Mouse (Mus musculus) myocyte (in vitro differentiated cells): ENCODE measurements at regions not wholly inside any gene's neighbourhood (a gene's known extent, or its start where the extent isn't known, plus 50 kb on each side); places are given as distances from the start of the nearest gene placed in this dataset.

ENCODE experiments used
- H3K27me3 ChIP-seq: one replicate; pipeline ENCODE4 v1.6.1; 2011; ENCODE audit not compliant: control insufficient read depth, insufficient read depth, insufficient read length
- H3K36me3 ChIP-seq: one replicate; pipeline ENCODE4 v1.6.1; 2011; ENCODE audit not compliant: control insufficient read depth, insufficient read depth
- H3K4me2 ChIP-seq: one replicate; pipeline ENCODE4 v1.6.1; 2011; ENCODE audit warnings: low read depth, control low read depth
- H3K4me3 ChIP-seq: one replicate; pipeline ENCODE4 v1.5.1; 2011; ENCODE audit warnings: mild to moderate bottlenecking, control low read depth, moderate library complexity
- H3K79me2 ChIP-seq: one replicate; pipeline ENCODE4 v1.6.1; 2011; ENCODE audit not compliant: control insufficient read depth, insufficient read depth
- H3ac ChIP-seq: one replicate; pipeline ENCODE4 v1.6.1; 2011; ENCODE audit not compliant: control insufficient read depth, insufficient read length
- CEBPB ChIP-seq: IDR thresholded peaks from 2 replicates; pipeline ENCODE4 v1.6.1; 2011; ENCODE audit warnings: mild to moderate bottlenecking, moderate library complexity; ENCODE audit not compliant: poor library complexity, insufficient read depth, severe bottlenecking
- E2F4 ChIP-seq: IDR thresholded peaks from one replicate; pipeline ENCODE4 v1.6.1; 2011; ENCODE audit warnings: mild to moderate bottlenecking, control low read depth, moderate library complexity; ENCODE audit not compliant: insufficient read depth
- MAX ChIP-seq: IDR thresholded peaks from one replicate; pipeline ENCODE4 v1.6.1; 2011; ENCODE audit warnings: low read depth, mild to moderate bottlenecking, control low read depth
- MYOD1 ChIP-seq, 3 experiments: IDR thresholded peaks; one replicate each; pipeline ENCODE4 v1.6.1; 2011; ENCODE audit warnings: control low read depth in 2 of 3, low read depth in 2 of 3, mild to moderate bottlenecking in 2 of 3, moderate library complexity in 1 of 3; ENCODE audit not compliant: insufficient read length in 2 of 3, control insufficient read depth in 1 of 3
- MYOG ChIP-seq, 3 experiments: IDR thresholded peaks; one replicate each; pipeline ENCODE4 v1.6.1; 2011; ENCODE audit warnings: control low read depth in 2 of 3, low read depth in 2 of 3, mild to moderate bottlenecking in 2 of 3; ENCODE audit not compliant: insufficient read length in 2 of 3, control insufficient read depth in 1 of 3, insufficient read depth in 1 of 3
- POLR2A ChIP-seq: IDR thresholded peaks from one replicate; pipeline ENCODE4 v1.6.1; 2011; ENCODE audit warnings: low read depth, mild to moderate bottlenecking, control low read depth, moderate library complexity; ENCODE audit not compliant: insufficient read length
- POLR2AphosphoS2 ChIP-seq: IDR thresholded peaks from one replicate; pipeline ENCODE4 v1.6.1; 2011; ENCODE audit warnings: low read depth, control low read depth; ENCODE audit not compliant: insufficient read length
- REST ChIP-seq: IDR thresholded peaks from one replicate; pipeline ENCODE4 v1.6.1; 2011; ENCODE audit warnings: mild to moderate bottlenecking, control low read depth, moderate library complexity; ENCODE audit not compliant: insufficient read depth, insufficient read length
- SRF ChIP-seq: IDR thresholded peaks from one replicate; pipeline ENCODE4 v1.6.1; 2011; ENCODE audit warnings: low read depth; ENCODE audit not compliant: control insufficient read depth, insufficient read length
- TCF12 ChIP-seq: IDR thresholded peaks from one replicate; pipeline ENCODE4 v1.6.1; 2011; ENCODE audit warnings: mild to moderate bottlenecking, control low read depth; ENCODE audit not compliant: poor library complexity, insufficient read depth, severe bottlenecking
- TCF3 ChIP-seq: IDR thresholded peaks from one replicate; pipeline ENCODE4 v1.6.1; 2011; ENCODE audit warnings: low read depth, control low read depth; ENCODE audit not compliant: insufficient read length
- USF1 ChIP-seq: IDR thresholded peaks from one replicate; pipeline ENCODE4 v1.6.1; 2011; ENCODE audit warnings: low read depth, mild to moderate bottlenecking, control low read depth, moderate library complexity

DNA sequence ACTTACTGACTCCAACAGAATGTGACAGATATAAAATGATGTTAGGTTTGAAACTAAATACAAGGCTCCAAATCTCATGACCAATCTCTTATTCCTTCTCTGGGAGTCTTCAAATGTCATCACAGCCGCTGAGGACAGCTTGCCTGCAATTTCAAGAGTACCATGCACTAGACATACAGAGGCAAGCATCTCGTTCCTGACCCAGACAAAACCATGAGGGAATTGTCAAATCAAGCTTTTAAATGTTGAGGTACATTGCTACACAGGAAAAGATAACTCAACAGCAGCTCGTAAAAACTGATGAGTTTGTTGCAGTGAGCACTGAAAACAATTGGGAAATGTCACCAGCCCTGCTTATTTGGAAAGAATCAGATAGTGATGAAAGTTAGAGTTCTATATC is 397.0 kb downstream of the Rapgef2 start:
- H3K36me3 ChIP-seq: no peaks in the 10 kb centered on the region
- H3ac ChIP-seq: no peak overlapping the region
- no peaks in the 10 kb centered on the region for H3K79me2 ChIP-seq
- no peak overlapping the region for H3K4me2 ChIP-seq
- H3K27me3 ChIP-seq: no peaks in the 10 kb centered on the region
- no peak for TF ChIP-seq MYOG (IDR thresholded peaks at IDR 0.05; ENCODE audit: control insufficient read depth in 1 of 3, insufficient read depth in 1 of 3, insufficient read length in 2 of 3, low read depth in 2 of 3)
- no peak for TF ChIP-seq CEBPB
- no peak for TF ChIP-seq USF1
- TF ChIP-seq POLR2AphosphoS2: no peak
- TF ChIP-seq SRF: no peak
- TF ChIP-seq TCF12: no peak
- TF ChIP-seq E2F4: no peak
- no peak for TF ChIP-seq POLR2A
- TF ChIP-seq TCF3: no peak
- TF ChIP-seq REST: no peak
- TF ChIP-seq MYOD1 (IDR thresholded peaks at IDR 0.05; ENCODE audit: control insufficient read depth in 1 of 3, insufficient read length in 2 of 3, low read depth in 2 of 3): no peak
- no peak for TF ChIP-seq MAX
- H3K4me3 ChIP-seq: no peak overlapping the region

DNA sequence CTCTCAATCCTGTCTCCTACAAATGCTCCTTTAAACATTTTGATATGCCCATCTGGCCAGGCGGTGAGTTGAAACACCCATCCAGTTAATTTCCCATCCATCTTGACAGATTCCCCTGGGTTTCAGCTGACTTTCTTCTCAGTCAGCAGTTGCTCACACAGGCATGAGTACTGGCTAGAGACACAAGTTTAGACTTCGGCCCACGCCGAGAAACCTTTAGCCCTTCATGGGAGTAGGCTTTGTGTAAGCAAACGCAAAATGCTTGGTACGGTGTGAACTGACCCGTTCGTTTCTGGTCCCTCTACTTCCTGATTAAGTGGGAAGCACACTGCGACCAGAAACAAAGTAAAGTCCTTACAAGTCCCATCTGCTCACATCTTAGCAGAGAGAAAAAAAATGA is 401.6 kb downstream of the Rapgef2 start:
- Histone ChIP-seq H3K4me2 (no peak overlapping the region), H3K27me3 (no peaks in the 10 kb centered on the region)

DNA sequence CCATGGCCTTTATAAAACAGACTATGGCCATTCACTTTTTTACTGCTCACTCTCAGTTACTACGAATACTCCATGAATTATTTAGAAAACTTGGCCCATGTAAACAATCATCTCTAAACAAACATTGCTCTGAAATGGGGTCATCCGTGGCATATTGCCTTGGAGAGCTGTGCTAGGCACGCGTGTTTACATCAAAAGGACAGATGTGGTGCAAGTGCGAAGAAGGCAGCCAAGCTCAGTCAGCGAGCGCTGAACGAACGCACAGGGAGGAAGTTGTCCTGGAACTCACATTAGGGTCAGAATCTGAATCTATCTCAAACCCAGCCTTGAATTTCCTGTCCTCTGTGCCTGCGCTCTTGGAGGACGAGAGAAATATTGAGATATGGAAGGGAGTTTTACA is 402.3 kb downstream of the Rapgef2 start:
- Histone ChIP-seq H3K4me2 (no peak overlapping the region), H3ac (no peak overlapping the region), H3K4me3 (no peak overlapping the region), H3K36me3 (no peaks in the 10 kb centered on the region), H3K79me2 (no peaks in the 10 kb centered on the region), H3K27me3 (no peaks in the 10 kb centered on the region)
- no peak for TF ChIP-seq TCF3
- no peak for TF ChIP-seq MYOD1 (IDR thresholded peaks at IDR 0.05; ENCODE audit: control insufficient read depth in 1 of 3, insufficient read length in 2 of 3, low read depth in 2 of 3)
- no peak for TF ChIP-seq SRF
- no peak for TF ChIP-seq TCF12
- no peak for TF ChIP-seq POLR2A
- TF ChIP-seq POLR2AphosphoS2: no peak
- no peak for TF ChIP-seq MAX
- no peak for TF ChIP-seq MYOG (IDR thresholded peaks at IDR 0.05; ENCODE audit: control insufficient read depth in 1 of 3, insufficient read depth in 1 of 3, insufficient read length in 2 of 3, low read depth in 2 of 3)
- TF ChIP-seq REST: no peak
- no peak for TF ChIP-seq E2F4
- no peak for TF ChIP-seq CEBPB
- no peak for TF ChIP-seq USF1

More for the DNA sequence above, 401.6 kb downstream of the Rapgef2 start:
- Histone ChIP-seq H3K4me3 (no peak overlapping the region), H3K79me2 (no peaks in the 10 kb centered on the region), H3K36me3 (no peaks in the 10 kb centered on the region), H3ac (no peak overlapping the region)
- TF ChIP-seq MYOD1 (IDR thresholded peaks at IDR 0.05; ENCODE audit: control insufficient read depth in 1 of 3, insufficient read length in 2 of 3, low read depth in 2 of 3): no peak

DNA sequence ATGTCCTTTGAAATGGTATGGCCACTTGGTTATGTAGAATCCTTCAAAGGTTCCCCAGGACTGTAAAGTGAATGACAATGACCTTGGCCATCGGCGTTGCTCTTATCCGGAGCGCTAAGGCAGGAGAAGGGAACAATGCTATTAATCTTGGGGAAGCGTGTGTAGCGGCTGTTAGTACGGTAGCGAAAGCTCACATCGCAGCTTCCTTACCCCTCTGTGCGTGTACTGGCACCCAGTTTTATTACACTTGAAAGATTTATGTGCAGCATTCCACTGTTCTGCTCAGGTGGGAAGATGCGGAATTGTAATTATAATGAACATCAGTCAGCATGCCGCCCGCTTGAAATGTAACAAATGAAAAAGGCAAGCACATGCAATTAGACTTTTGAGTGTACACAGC is 406.2 kb downstream of the Rapgef2 start:
- H3K79me2 ChIP-seq: no peaks in the 10 kb centered on the region
- no peaks in the 10 kb centered on the region for H3K27me3 ChIP-seq
- TF ChIP-seq CEBPB (no peak), TCF3 (no peak), MAX (no peak), E2F4 (no peak), MYOD1 (IDR thresholded peaks at IDR 0.05; ENCODE audit: control insufficient read depth in 1 of 3, insufficient read length in 2 of 3, low read depth in 2 of 3) (no peak)
- H3K4me3 ChIP-seq: no peak overlapping the region
- no peaks in the 10 kb centered on the region for H3K36me3 ChIP-seq
- H3K4me2 ChIP-seq: no peak overlapping the region
- H3ac ChIP-seq: no peak overlapping the region

DNA sequence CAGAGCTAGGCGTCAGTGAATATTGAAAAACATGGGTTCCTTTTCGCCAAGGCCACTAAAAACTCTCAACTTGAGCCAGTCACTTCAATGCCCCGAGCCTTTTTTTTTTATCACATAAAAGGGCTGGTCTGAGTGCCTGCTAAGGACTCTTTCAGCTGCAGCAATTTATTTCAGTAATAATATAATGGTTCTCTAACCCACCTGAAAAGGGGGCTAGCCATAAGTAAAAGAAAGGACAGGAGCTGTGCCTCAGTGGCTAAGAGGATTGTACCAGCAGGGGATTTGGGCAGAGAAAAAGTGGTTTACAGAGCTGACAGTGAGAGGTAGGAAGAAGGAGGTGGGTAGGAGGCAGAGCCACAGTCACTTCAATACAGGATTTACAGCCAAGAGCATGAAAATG is 409.0 kb downstream of the Rapgef2 start:
- TF ChIP-seq MYOD1 (IDR thresholded peaks at IDR 0.05; ENCODE audit: control insufficient read depth in 1 of 3, insufficient read length in 2 of 3, low read depth in 2 of 3): no peak
- TF ChIP-seq TCF12: no peak
- TF ChIP-seq E2F4: no peak
- TF ChIP-seq POLR2AphosphoS2: no peak
- TF ChIP-seq USF1: no peak
- H3K79me2 ChIP-seq: no peaks in the 10 kb centered on the region
- H3K4me3 ChIP-seq: no peak overlapping the region
- H3K36me3 ChIP-seq: no peaks in the 10 kb centered on the region
- H3K27me3 ChIP-seq: no peaks in the 10 kb centered on the region
- no peak overlapping the region for H3K4me2 ChIP-seq
- H3ac ChIP-seq: no peak overlapping the region

DNA sequence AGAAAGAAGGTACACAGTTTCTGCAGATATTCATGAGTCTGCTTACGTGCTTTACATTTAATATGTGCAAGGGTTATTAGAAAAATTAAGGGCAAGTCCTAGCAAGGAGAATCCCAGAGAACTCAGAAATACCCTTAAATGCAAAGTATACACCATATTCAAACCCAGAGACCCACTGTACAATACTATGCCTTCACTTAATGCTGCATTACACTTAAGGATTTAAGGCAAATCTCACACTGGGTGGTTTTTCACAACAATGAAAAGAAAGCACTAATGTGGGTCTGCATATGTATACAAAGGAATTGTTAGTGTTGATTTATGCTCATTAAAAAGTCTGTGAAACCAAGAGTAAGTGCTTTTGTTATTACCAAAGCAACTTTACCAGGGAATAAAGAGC is 419.4 kb downstream of the Rapgef2 start:
- H3K36me3 ChIP-seq: no peaks in the 10 kb centered on the region
- no peak overlapping the region for H3ac ChIP-seq
- no peak overlapping the region for H3K4me3 ChIP-seq
- TF ChIP-seq CEBPB: no peak
- TF ChIP-seq REST: no peak
- no peak for TF ChIP-seq TCF12
- no peak for TF ChIP-seq USF1
- TF ChIP-seq MAX: no peak
- no peak for TF ChIP-seq E2F4
- TF ChIP-seq POLR2AphosphoS2: no peak
- TF ChIP-seq MYOG (IDR thresholded peaks at IDR 0.05; ENCODE audit: control insufficient read depth in 1 of 3, insufficient read depth in 1 of 3, insufficient read length in 2 of 3, low read depth in 2 of 3): no peak
- no peak for TF ChIP-seq TCF3
- no peak overlapping the region for H3K4me2 ChIP-seq
- no peaks in the 10 kb centered on the region for H3K27me3 ChIP-seq
- H3K79me2 ChIP-seq: no peaks in the 10 kb centered on the region
